Mouse (Mus musculus) testis, adult 2 months (tissue): Measurements from ENCODE around the gene Satb1. TPM values are rescaled to one million over a fixed set of nuclear protein-coding genes. Genes with fewer than 3 reads are reported as not detected.

ENCODE experiments used
- H3K27ac ChIP-seq: fragments of 200-500 bp; 2 replicates; pipeline ENCODE4 v1.5.1; 2012; ENCODE audit warnings: low read depth, low read length; ENCODE audit not compliant: control insufficient read depth, insufficient read depth
- H3K27me3 ChIP-seq: fragments of 200-500 bp; 2 replicates; pipeline ENCODE4 v1.6.1; 2012; ENCODE audit warnings: mild to moderate bottlenecking, low read length, moderate library complexity; ENCODE audit not compliant: control insufficient read depth, insufficient read depth
- H3K36me3 ChIP-seq: fragments of 200-500 bp; 2 replicates; pipeline ENCODE4 v1.6.1; 2012; ENCODE audit warnings: mild to moderate bottlenecking, low read length; ENCODE audit not compliant: control insufficient read depth, insufficient read depth
- H3K4me1 ChIP-seq: fragments of 200-500 bp; 2 replicates; pipeline ENCODE4 v1.6.1; 2012; ENCODE audit warnings: low read length; ENCODE audit not compliant: control insufficient read depth, insufficient read depth
- H3K4me3 ChIP-seq: fragments of 200-500 bp; 2 replicates; pipeline ENCODE4 v1.5.1; 2012; ENCODE audit warnings: low read depth, mild to moderate bottlenecking, low read length, moderate library complexity, mixed read lengths; ENCODE audit not compliant: control insufficient read depth
- CTCF ChIP-seq: fragments of 200-500 bp; IDR thresholded peaks from 2 replicates; pipeline ENCODE4 v1.5.1; 2012; ENCODE audit warnings: low read depth, mild to moderate bottlenecking, inconsistent platforms, low read length, moderate library complexity; ENCODE audit not compliant: control insufficient read depth, insufficient read depth, insufficient replicate concordance
- POLR2A ChIP-seq: fragments of 200-500 bp; IDR thresholded peaks from 2 replicates; pipeline ENCODE4 v1.6.1; 2012; ENCODE audit warnings: low read depth, mild to moderate bottlenecking, inconsistent platforms, low read length, moderate library complexity; ENCODE audit not compliant: control insufficient read depth
- polyA plus RNA-seq: library from polyadenylated mRNA; depleted of rRNA; stranded (reverse); fragments of >200 nt; gene quantifications from 2 replicates; pipeline ENCODE4 v1.2.3, GENCODE M21; 2012

The Satb1 gene
- polyA plus RNA-seq, 1 experiment = 1.0 TPM

GRCm38 (mm10) chr17:51763600-51763999 is 69.5 kb downstream of the Satb1 start:
- TF ChIP-seq POLR2A = no peak
- TF ChIP-seq CTCF = no peak
- Histone ChIP-seq H3K27me3 (no peaks in the 10 kb centered on the region), H3K4me3 (no peak overlapping the region), H3K36me3 (no peaks in the 10 kb centered on the region), H3K27ac (no peak overlapping the region), H3K4me1 (no peaks in the 10 kb centered on the region)

GRCm38 (mm10) chr17:51762503-51762902 is 70.6 kb downstream of the Satb1 start:
- H3K27ac ChIP-seq = no peak overlapping the region
- no peaks in the 10 kb centered on the region for H3K4me1 ChIP-seq
- no peak overlapping the region for H3K4me3 ChIP-seq
- TF ChIP-seq POLR2A (no peak), CTCF (no peak)
- H3K36me3 ChIP-seq = no peaks in the 10 kb centered on the region
- no peaks in the 10 kb centered on the region for H3K27me3 ChIP-seq

GRCm38 (mm10) chr17:51760997-51761655 is 72.0 kb downstream of the Satb1 start:
- Histone ChIP-seq H3K36me3 (no peaks in the 10 kb centered on the region), H3K27ac (no peak overlapping the region)

GRCm38 (mm10) chr17:51760251-51760887 is 72.7 kb downstream of the Satb1 start:
- Histone ChIP-seq H3K4me1 (no peaks in the 10 kb centered on the region), H3K27me3 (no peaks in the 10 kb centered on the region), H3K4me3 (no peak overlapping the region), H3K27ac (no peak overlapping the region), H3K36me3 (no peaks in the 10 kb centered on the region)
- TF ChIP-seq POLR2A = no peak
- TF ChIP-seq CTCF = no peak

More at GRCm38 (mm10) chr17:51760997-51761655, 72.0 kb downstream of the Satb1 start:
- no peaks in the 10 kb centered on the region for H3K4me1 ChIP-seq
- H3K4me3 ChIP-seq = no peak overlapping the region
- no peaks in the 10 kb centered on the region for H3K27me3 ChIP-seq
- TF ChIP-seq POLR2A (no peak), CTCF (no peak)

- no peaks in the 10 kb centered on the region for H3K27me3 ChIP-seq
Measured at GRCm38 (mm10) chr17:51759509-51759908, 73.6 kb downstream of the Satb1 start.

GRCm38 (mm10) chr17:51752142-51752541 is 80.9 kb downstream of the Satb1 start:
- no peaks in the 10 kb centered on the region for H3K27me3 ChIP-seq
- TF ChIP-seq POLR2A (no peak), CTCF (no peak)
- no peak overlapping the region for H3K4me3 ChIP-seq
- no peaks in the 10 kb centered on the region for H3K4me1 ChIP-seq
- no peaks in the 10 kb centered on the region for H3K36me3 ChIP-seq
- H3K27ac ChIP-seq = no peak overlapping the region

More at GRCm38 (mm10) chr17:51759509-51759908, 73.6 kb downstream of the Satb1 start:
- H3K4me1 ChIP-seq = no peaks in the 10 kb centered on the region
- H3K4me3 ChIP-seq = no peak overlapping the region
- H3K36me3 ChIP-seq = no peaks in the 10 kb centered on the region
- no peak overlapping the region for H3K27ac ChIP-seq
- TF ChIP-seq CTCF = no peak
- no peak for TF ChIP-seq POLR2A

GRCm38 (mm10) chr17:51747204-51747603 is 85.9 kb downstream of the Satb1 start:
- H3K36me3 ChIP-seq = no peaks in the 10 kb centered on the region
- no peaks in the 10 kb centered on the region for H3K4me1 ChIP-seq
- TF ChIP-seq POLR2A (no peak), CTCF (no peak)
- no peak overlapping the region for H3K4me3 ChIP-seq
- H3K27me3 ChIP-seq = no peaks in the 10 kb centered on the region
- no peak overlapping the region for H3K27ac ChIP-seq
